Mouse (Mus musculus) gastrocnemius, adult 18-20 months (tissue): ENCODE data around the gene Ncoa5. TPM values are rescaled to one million over a fixed set of nuclear protein-coding genes. Genes with fewer than 3 reads are reported as not detected.

Source experiments
- DNase-seq: peaks from one replicate; pipeline ENCODE4 v3.0.0; 2021; ENCODE audit warnings: low spot score
- total RNA-seq, 2 experiments: library from RNA; stranded (reverse); gene quantifications; 2 replicates each; pipeline ENCODE4 v1.2.3; 2021

Ncoa5 gene
- total RNA-seq, 2 experiments from 2014 or later, result 11.1 to 11.7 TPM

DNA sequence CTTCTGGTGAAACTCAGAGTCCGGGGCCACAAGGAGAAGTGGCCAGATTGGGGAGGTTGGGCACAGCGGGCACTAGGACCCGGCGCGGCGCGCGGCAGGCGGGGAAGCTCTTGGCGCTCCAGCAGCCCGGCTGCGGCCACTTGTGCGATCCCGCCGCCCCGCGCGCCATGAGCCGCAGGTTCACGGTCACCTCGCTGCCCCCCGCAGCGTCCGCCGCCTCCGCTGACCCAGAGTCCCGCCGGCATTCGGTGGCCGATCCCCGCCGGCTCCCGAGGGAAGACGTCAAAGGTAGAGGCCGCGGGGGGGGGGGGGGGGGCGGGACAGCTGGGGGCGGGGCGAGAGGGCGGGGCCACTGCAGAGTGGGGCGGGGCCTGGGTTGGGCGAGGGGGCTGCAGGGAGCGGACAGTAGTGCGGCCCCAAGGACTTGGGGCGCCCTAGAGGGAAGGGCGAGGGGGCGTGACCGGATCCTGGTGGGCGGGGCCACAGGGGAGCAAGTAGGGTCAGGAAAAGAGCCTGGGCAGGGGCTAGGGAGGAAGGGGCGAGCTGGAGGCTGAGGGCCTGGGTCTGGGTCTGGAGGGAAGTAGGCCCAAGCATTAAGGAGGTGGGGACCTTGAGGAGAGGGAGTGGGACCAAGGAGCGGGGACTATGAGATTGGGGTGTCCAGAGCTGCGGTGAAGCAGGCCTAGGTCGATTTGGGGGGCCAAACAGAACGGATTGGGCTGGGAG, 73.8 kb downstream of the Ncoa5 start, which contains the start of gene Slc12a5:
Gene Slc12a5, plus strand, starts transcription at position 87 of the 726 bp plus-strand sequence.
- DNase-seq, result peak; percentile 14

DNA sequence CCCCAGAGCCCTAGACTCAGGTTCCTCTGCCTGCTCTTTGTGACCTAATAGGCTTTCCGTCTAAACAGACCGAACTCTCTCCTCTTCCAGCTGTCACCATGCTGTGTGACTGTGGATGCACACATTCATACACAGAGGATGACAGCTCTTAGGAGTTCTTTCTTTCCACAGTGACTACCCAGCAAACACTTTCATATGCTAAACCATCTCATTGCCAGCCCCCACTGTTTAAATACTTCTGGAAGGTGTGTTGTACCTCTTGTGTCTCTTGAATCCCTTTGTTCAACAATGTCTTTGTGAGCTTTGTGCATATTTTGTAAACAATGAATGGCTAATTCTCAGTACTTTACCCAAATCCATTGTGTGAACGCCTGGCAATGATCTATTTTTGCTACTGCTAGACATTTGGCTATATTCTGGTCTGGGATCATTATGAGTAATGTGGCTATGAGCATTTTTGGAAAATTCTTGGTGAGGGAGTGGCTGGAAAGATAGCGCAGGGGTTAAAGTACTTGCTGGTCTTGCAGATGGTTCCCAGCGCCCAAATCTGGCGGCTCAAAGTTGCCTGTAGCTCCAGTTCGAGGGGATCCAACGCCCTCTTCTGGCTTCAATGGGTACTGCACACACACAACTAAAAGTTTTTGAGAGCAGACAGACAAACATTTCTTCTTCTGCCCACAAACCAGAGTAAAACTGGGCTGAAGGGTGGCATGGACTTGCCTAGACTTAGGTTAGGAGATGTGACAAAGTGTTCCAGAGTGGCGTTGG, 76.9 kb downstream of the Ncoa5 start:
- DNase-seq, result no peak

DNA sequence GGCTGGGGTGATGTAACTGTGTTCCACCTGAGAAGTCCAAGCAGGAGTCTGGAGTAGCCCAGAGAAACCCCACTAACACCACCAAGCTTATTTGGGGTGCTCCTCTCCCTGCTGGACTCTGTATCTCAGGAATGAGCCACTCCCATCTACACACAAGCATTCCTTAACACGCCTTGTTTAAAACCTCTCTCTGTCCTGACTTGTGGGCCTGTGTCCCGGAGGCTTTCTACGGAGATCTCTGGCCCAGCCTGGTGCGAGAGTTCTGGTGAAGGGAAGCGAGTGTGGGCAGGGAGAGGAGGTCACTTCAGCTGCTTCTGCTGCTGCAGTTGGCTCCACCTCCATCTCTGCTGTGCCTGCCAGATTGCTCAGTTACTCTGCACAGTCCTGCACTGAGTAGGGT, 78.5 kb downstream of the Ncoa5 start:
- DNase-seq, result no peak

DNA sequence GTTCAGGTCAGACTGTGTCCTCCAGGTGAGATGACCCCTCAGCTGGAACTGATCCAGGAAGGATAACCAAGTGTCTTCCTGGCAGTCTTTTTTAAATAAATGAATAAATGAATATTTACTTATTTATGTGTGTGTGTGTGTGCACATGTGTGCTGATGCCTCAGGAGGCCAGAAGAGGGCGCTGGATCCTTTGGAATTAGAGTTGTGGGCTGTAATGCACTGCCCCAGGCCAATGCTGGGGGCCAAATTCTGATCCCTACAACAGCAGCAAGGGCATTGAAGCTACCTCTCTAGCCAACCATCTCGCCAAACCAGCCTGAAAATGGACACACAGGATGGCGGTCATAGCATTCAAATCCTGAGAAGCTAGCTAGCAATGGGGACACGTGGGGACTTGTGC, 78.9 kb downstream of the Ncoa5 start:
- DNase-seq, result no peak

DNA sequence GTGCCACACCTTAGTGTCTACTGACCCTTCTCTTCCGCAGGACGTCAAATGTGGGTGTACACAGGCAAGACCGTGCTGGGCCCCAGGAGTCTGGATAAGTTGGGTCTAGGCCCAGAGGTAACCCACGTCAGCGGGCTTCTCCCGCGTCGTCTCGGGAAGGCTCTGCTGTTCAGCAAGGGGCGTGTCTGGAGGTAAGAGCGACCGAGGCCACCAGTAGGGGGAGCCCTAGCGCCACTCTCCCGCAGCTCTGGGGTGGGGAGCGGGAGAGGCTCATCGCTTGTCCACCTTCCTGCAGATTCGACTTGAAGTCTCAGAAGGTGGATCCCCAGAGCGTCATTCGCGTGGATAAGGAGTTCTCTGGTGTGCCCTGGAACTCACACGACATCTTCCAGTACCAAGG, 81.4 kb downstream of the Ncoa5 start:
- DNase-seq, result peak; percentile 60

DNA sequence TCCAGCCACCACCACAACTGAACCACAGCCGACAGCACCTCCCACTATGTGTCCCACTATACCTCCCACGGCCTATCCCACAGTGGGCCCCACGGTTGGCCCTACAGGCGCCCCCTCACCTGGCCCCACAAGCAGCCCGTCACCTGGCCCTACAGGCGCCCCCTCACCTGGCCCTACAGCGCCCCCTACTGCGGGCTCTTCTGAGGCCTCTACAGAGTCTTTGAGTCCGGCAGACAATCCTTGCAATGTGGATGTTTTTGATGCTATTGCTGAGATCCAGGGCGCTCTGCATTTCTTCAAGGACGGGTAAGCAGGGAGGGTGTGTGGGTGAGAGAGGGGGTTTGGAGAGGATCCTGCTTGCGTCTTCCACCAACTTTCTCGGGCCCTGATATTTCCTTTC, 82.2 kb downstream of the Ncoa5 start:
- no peak for DNase-seq

DNA sequence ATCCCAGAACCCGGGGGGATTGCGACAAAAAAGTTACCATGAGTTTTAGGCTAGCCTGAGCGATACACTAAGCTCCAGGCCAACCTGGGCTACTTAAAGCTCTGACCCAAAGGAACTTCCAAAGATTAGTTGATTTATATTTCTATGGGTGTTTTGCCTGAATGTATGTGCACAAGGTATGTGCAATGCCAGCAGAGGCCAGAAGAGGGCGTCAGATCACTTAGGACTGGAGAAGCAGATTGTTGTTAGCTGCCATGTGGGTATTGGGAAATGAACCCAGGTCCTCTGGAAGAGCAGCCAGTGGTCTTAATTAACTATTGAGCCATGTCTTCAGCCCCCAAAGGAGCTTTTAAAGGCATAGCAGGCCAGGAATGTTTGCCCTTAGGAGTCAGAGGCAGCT, 82.9 kb downstream of the Ncoa5 start:
- DNase-seq, result no peak

DNA sequence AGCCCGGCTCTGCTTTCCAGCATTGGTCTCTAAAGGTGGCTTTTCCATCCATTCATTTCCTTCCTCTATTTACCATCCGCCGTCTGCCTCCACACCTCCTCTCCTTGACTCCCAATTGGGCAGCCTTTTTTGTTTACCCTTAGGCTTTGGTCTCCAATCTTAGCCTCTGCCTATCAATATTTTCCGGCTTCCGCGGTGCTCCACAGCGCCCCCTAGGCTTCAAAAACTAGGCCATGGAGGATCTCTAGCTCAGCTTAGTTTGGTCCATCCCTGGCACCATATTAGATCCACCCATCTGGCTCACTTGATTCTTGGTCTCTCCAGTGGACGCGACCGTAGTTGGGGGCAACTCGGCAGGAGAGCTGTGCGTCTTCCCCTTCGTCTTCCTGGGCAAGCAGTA, 84.2 kb downstream of the Ncoa5 start:
- no peak for DNase-seq

Other genes with a start within 250 kb of the Ncoa5 start
- 10 to 100 TPM; 20.0 to 24.3 TPM for gene Snx21, start 249.0 kb downstream of the Ncoa5 start, total RNA-seq
- gene Acot8, start 230.0 kb downstream of the Ncoa5 start, total RNA-seq, result 1 to 10 TPM; 8.0 to 8.2 TPM
- 1 to 10 TPM; 1.5 TPM for gene Zswim3, start 229.8 kb downstream of the Ncoa5 start, total RNA-seq
- gene Zswim1, start 212.2 kb downstream of the Ncoa5 start, total RNA-seq, result 1 to 10 TPM; 5.6 to 5.8 TPM
- not detected for gene Spata25, start 206.3 kb downstream of the Ncoa5 start, total RNA-seq
- 10 to 100 TPM; 51.3 to 55.9 TPM for gene Ctsa, start 202.0 kb downstream of the Ncoa5 start, total RNA-seq
- 10 to 100 TPM; 37.2 to 41.0 TPM for gene Neurl2, start 201.4 kb downstream of the Ncoa5 start, total RNA-seq
- 10 to 100 TPM; 12.5 to 21.8 TPM for gene Pltp, start 177.2 kb downstream of the Ncoa5 start, total RNA-seq
- 10 to 100 TPM; 26.3 to 28.6 TPM for gene Pcif1, start 155.6 kb downstream of the Ncoa5 start, total RNA-seq
- gene Zfp335, start 123.1 kb downstream of the Ncoa5 start, total RNA-seq, result 1 to 10 TPM; 7.4 to 8.4 TPM
- gene Mmp9, start 94.1 kb downstream of the Ncoa5 start, total RNA-seq, result under 1 TPM; 0.43 to 0.85 TPM
- gene Slc12a5, start 74.1 kb downstream of the Ncoa5 start, total RNA-seq, result under 1 TPM; 0.40 to 0.55 TPM
- gene Cd40, start 20.8 kb upstream of the Ncoa5 start, total RNA-seq, result under 1 TPM; 0.28 to 0.41 TPM
- gene 1700025C18Rik, start 55.9 kb upstream of the Ncoa5 start, total RNA-seq, result not detected
- gene Cdh22, start 200.0 kb upstream of the Ncoa5 start, total RNA-seq, result 1 to 10 TPM; 1.1 to 1.3 TPM